Mouse (Mus musculus): ENCODE data around the gene Mgat4d. TPM values are rescaled to one million over a fixed set of nuclear protein-coding genes. Genes with fewer than 3 reads are reported as not detected.

Mgat4d gene
- total and polyA plus RNA-seq, 3 experiments, result not detected

- Histone ChIP-seq H3K27me3 (ENCODE audit: control insufficient read depth in 1 of 2, insufficient read depth in 2 of 2, low read length in 2 of 2) (no peaks in the 10 kb centered on the region), H3K9ac (ENCODE audit: control insufficient read depth, low read depth, low read length, poor library complexity, severe bottlenecking) (peak overlapping the region; percentile 19), H3K9me3 (replicated peaks; ENCODE audit: insufficient read depth, low read length) (no peaks in the 10 kb centered on the region), H3K79me2 (ENCODE audit: control insufficient read depth, insufficient read depth, low read length, poor library complexity) (no peaks in the 10 kb centered on the region), H3K27ac (ENCODE audit: control insufficient read depth, low read depth, low read length) (peak overlapping the region; percentile 45), H3K36me3 (ENCODE audit: control insufficient read depth in 1 of 2, insufficient read depth in 2 of 2, low read length in 2 of 2) (peaks cover 0 to 20% of the 10 kb centered on the region in 2 experiments; a peak in 2 of 4 replicates), H3K4me3 (ENCODE audit: control insufficient read depth in 1 of 2, insufficient read depth in 1 of 2, low read depth in 2 of 2, low read length in 2 of 2) (peak overlapping the region in 1 of 2 experiments; percentile 38; a peak in 2 of 4 replicates), H3K4me1 (ENCODE audit: control insufficient read depth in 1 of 2, insufficient read depth in 2 of 2, low read length in 2 of 2) (peaks cover 10 to 30% of the 10 kb centered on the region in 2 experiments)
- TF ChIP-seq ZC3H11A (IDR thresholded peaks at IDR 0.05; ENCODE audit: low read depth, low read length) (no peak), ETS1 (IDR thresholded peaks at IDR 0.05; ENCODE audit: low read depth, low read length) (peak; percentile 86), HCFC1 (IDR thresholded peaks at IDR 0.05; ENCODE audit: low read depth, low read length) (no peak), RCOR1 (IDR thresholded peaks at IDR 0.05; ENCODE audit: low read depth, low read length) (peak; percentile 78; the same call in 1 of the 2 replicates), USF1 (IDR thresholded peaks at IDR 0.05; ENCODE audit: low read depth, low read length) (no peak), ZMIZ1 (IDR thresholded peaks at IDR 0.05; ENCODE audit: low read depth, low read length) (no peak), KAT2A (conservative IDR thresholded peaks at IDR 0.05; ENCODE audit: low read depth, low read length) (no peak), USF2 (IDR thresholded peaks at IDR 0.05; ENCODE audit: borderline replicate concordance in 1 of 2, insufficient read depth in 1 of 2, low read depth in 1 of 2, low read length in 2 of 2) (no peak), TCF12 (IDR thresholded peaks at IDR 0.05; ENCODE audit: low read depth, low read length) (peak; percentile 95), GATA1 (IDR thresholded peaks at IDR 0.05; ENCODE audit: low read depth, low read length) (peak; percentile 92), TAL1 (IDR thresholded peaks at IDR 0.05; ENCODE audit: low read length) (peak; percentile 95), SIN3A (IDR thresholded peaks at IDR 0.05; ENCODE audit: low read length) (peak; percentile 73), E2F4 (IDR thresholded peaks at IDR 0.05; ENCODE audit: borderline replicate concordance, low read depth, low read length) (no peak), MAFK (IDR thresholded peaks at IDR 0.05; ENCODE audit: borderline replicate concordance, low read depth, low read length) (no peak; the same call in 1 of the 2 replicates), MXI1 (IDR thresholded peaks at IDR 0.05; ENCODE audit: low read depth, low read length) (no peak), MYB (IDR thresholded peaks at IDR 0.05; ENCODE audit: low read depth, low read length) (no peak), CHD1 (IDR thresholded peaks at IDR 0.05; ENCODE audit: low read depth, low read length) (no peak), TBP (IDR thresholded peaks at IDR 0.05; ENCODE audit: low read depth, low read length) (no peak), MEF2A (IDR thresholded peaks at IDR 0.05; ENCODE audit: extremely low read depth, insufficient replicate concordance, low read depth, low read length, poor library complexity, severe bottlenecking) (no peak), EP300 (IDR thresholded peaks at IDR 0.05; ENCODE audit: low read depth in 1 of 2, low read length in 2 of 2) (peak; percentile 92 to 96), ZKSCAN1 (IDR thresholded peaks at IDR 0.05; ENCODE audit: low read depth, low read length) (no peak), ZNF384 (IDR thresholded peaks at IDR 0.05; ENCODE audit: low read depth, low read length) (no peak), JUND (IDR thresholded peaks at IDR 0.05; ENCODE audit: low read depth, low read length) (no peak), GABPA (IDR thresholded peaks at IDR 0.05; ENCODE audit: low read depth, low read length) (no peak), POLR2AphosphoS2 (IDR thresholded peaks at IDR 0.05; ENCODE audit: low read length) (no peak)
- peak; percentile 85 for DNase-seq (ENCODE audit: low read depth, low spot score)
Measured at GRCm38 (mm10) chr8:83423032-83423825, 75.0 kb downstream of the Mgat4d start.

Data from MEL (cell line).